Mouse (Mus musculus) lung, adult 2 months (tissue): ENCODE data around the gene Plxdc1.

Experiments
- CTCF ChIP-seq: fragments of 200-500 bp; IDR thresholded peaks from 2 replicates; pipeline ENCODE4 v1.5.1; 2011; ENCODE audit warnings: mild to moderate bottlenecking, low read length, control low read depth; ENCODE audit not compliant: insufficient read depth
- POLR2A ChIP-seq: fragments of 200-500 bp; IDR thresholded peaks from 2 replicates; pipeline ENCODE4 v1.6.1; 2011; ENCODE audit warnings: low read depth, mild to moderate bottlenecking, control low read depth, low read length, borderline replicate concordance; ENCODE audit errors: extremely low read depth

DNA sequence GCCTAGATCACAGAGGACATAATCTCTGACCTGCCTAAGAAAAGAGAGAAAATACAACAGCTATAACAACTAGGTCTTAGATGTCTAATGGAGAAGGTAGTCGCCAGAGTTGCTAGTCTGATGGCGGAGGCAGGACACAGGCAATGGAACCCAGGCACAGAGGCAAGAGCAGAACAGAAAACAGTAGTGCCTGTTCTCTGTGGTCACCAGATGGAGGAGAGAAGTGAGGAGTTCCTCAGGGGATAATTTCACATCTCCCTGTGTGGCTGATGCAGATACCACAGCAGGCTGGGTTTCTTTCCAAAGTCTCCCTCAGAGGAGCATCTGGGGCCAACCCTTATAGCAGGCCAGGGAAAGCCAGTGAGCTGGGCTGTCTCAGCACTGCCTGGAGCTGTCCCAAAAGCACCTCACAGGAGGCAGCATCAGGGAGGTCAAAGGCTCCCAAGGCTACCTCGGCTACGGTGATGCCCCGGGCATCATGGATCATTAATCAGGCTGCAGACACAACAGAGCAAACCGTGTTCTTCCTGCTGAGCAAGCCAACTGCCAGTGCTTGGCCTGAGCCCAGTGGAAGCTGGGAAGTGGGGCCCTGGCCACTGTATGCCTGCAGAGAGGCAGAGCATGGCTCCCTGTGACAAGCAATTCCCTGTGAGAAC, 29.2 kb downstream of the Plxdc1 start:
- no peak for TF ChIP-seq CTCF
- TF ChIP-seq POLR2A = no peak
